Comparison of ENCODE assay signal across 14 mouse cellular contexts in genomic region chr4:107590805-107591534, GRCm38 (mm10).
DNase-seq lines count a peak whose midpoint lies in the region; ATAC-seq and TF ChIP-seq lines count a peak whose summit lies in the region.
"Had no signal": no experiment of that assay in that cellular context is flagged by ENCODE, and none has a peak within 500 bp of the region (broad histone marks: within the 10 kb centered on the region; RNA-seq: fewer than 3 reads in every experiment).

No protein-coding gene starts in this region.

- H3K36me3 ChIP-seq in heart, embryonic 10.5 days = no peaks in the 10 kb centered on the region
- H3K36me3 ChIP-seq in midbrain, embryonic 13.5 days = no peaks in the 10 kb centered on the region
- H3K36me3 ChIP-seq: liver, embryonic 12.5 days had no signal

- peaks cover 5% of the 10 kb centered on the region; the same call in 1 of the 2 replicates for H3K27me3 ChIP-seq in heart, embryonic 10.5 days (ENCODE audit: insufficient read depth, poor library complexity, severe bottlenecking)
- no peaks in the 10 kb centered on the region for H3K27me3 ChIP-seq in midbrain, embryonic 13.5 days
- H3K27me3 ChIP-seq: Patski had no signal

- peak; percentile 65 for ATAC-seq in midbrain, embryonic 13.5 days
- ATAC-seq: liver, embryonic 12.5 days; Patski had no signal

- H3K4me3 ChIP-seq in heart, embryonic 10.5 days = no peak overlapping the region
- H3K4me3 ChIP-seq in midbrain, embryonic 13.5 days (replicated peaks) = no peak overlapping the region
- H3K4me3 ChIP-seq: gastrocnemius, adult 2 months; layer of hippocampus, adult 2 months; liver, embryonic 12.5 days had no signal

- H3K9me3 ChIP-seq in heart, embryonic 10.5 days = no peaks in the 10 kb centered on the region
- no peaks in the 10 kb centered on the region for H3K9me3 ChIP-seq in midbrain, embryonic 13.5 days
- H3K9me3 ChIP-seq: liver, embryonic 12.5 days had no signal

- peak overlapping the region; percentile 44; the same call in 1 of the 2 replicates for H3K27ac ChIP-seq in heart, embryonic 10.5 days
- no peak overlapping the region for H3K27ac ChIP-seq in midbrain, embryonic 13.5 days
- H3K27ac ChIP-seq: gastrocnemius, adult 2 months; layer of hippocampus, adult 2 months; liver, embryonic 12.5 days had no signal

- 81% methylated on average over 14 of the region's 14 CpGs for WGBS in heart, embryonic 10.5 days
- WGBS in midbrain, embryonic 13.5 days = 72% methylated on average over 14 of the region's 14 CpGs

- H3K4me1 ChIP-seq in heart, embryonic 10.5 days = peaks cover 51% of the 10 kb centered on the region
- H3K4me1 ChIP-seq in midbrain, embryonic 13.5 days (replicated peaks) = peaks cover 9% of the 10 kb centered on the region; the same call in 1 of the 2 replicates
- H3K4me1 ChIP-seq: liver, embryonic 12.5 days had no signal

- DNase-seq in heart, embryonic 10.5 days (ENCODE audit: low spot score) = no peak
- DNase-seq in heart, adult 18-20 months = no peak
- DNase-seq in brain, embryonic 14.5 days (ENCODE audit: low read depth) = peak; percentile 73
- DNase-seq in gonadal fat pad, adult 2 months (ENCODE audit: low read depth) = peak; percentile 50
- DNase-seq in adrenal gland, postnatal 10 days = no peak
- DNase-seq in layer of hippocampus, postnatal 14 days (ENCODE audit: low spot score in 2 of 2) = no peak
- no peak for DNase-seq in adrenal gland, adult 2 months
- DNase-seq: gastrocnemius, adult 2 months; heart, postnatal 10 days; thymus, adult 18-20 months had no signal

- TF ChIP-seq CTCF in brain, embryonic 14.5 days (IDR thresholded peaks at IDR 0.05; ENCODE audit: borderline replicate concordance, extremely low read depth, insufficient read depth, insufficient read length) = no peak

- H3K9ac ChIP-seq in midbrain, embryonic 13.5 days (replicated peaks) = no peak overlapping the region
- H3K9ac ChIP-seq: liver, embryonic 12.5 days had no signal

- TF ChIP-seq POLR2A in brain, embryonic 14.5 days (IDR thresholded peaks at IDR 0.05; ENCODE audit: borderline replicate concordance, extremely low read depth, insufficient read depth, insufficient read length, poor library complexity, severe bottlenecking) = no peak

- no peak overlapping the region for H3K4me2 ChIP-seq in midbrain, embryonic 13.5 days (replicated peaks)
- H3K4me2 ChIP-seq: liver, embryonic 12.5 days had no signal

Comparison
In these comparisons a context has a peak if more than half of its experiments do, and no peak if none do; other contexts are left out.
1. DNase-seq: peak in brain, embryonic 14.5 days (single experiment) and gonadal fat pad, adult 2 months (single experiment); none in heart, embryonic 10.5 days (single experiment), heart, adult 18-20 months (0 of 2), adrenal gland, postnatal 10 days (single experiment), layer of hippocampus, postnatal 14 days (0 of 2) and adrenal gland, adult 2 months (single experiment).